Mouse (Mus musculus) olfactory bulb, adult 2 months (tissue): Measurements from ENCODE around the gene Wwc2.

Experiments used
- CTCF ChIP-seq: fragments of 200-500 bp; IDR thresholded peaks from 2 replicates; pipeline ENCODE4 v1.5.1; 2012; ENCODE audit warnings: low read depth, mild to moderate bottlenecking, low read length, moderate library complexity; ENCODE audit not compliant: insufficient read depth
- POLR2A ChIP-seq: fragments of 200-500 bp; IDR thresholded peaks from 2 replicates; pipeline ENCODE4 v1.6.1; 2012; ENCODE audit warnings: mild to moderate bottlenecking, low read depth, low read length, moderate library complexity; ENCODE audit not compliant: insufficient read depth

DNA sequence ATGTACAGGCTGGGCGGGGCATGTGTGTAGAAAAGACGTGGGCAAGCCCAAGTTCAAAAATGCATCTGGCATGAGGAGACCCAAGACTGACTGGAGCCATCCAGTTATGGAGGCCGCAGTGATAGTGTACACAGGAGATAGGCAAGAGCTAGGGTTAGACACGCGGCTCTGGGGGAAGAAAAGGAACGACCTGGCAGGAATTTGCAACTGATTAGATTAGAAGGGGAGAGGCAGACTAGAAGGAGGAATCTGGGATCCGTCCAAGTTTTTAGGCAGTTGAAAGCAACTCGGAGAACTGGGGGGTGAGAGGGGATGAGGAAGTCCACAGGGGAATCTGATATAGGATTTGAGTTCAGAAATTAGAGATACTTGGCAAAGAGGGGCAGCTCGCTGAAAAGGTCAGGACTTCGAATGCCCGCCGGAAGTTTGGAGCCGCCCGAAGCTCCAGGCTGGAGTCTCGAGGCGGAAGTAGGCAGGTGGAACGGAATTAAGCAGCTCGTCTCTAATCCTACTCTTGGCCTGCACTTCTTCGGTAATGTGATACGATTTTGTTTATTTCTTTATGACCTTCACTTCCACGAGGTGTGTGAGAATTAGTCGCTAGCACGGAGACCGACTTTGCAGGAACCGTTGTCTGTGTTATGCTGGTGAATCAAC, 4.0 kb upstream of the Wwc2 start:
- TF ChIP-seq POLR2A (no peak), CTCF (no peak)
